Mouse (Mus musculus) erythroblast, embryonic 14.5 days (primary cell): ENCODE data around the gene Apoa5.

Experiments used
- GATA1 ChIP-seq: IDR thresholded peaks from 2 replicates; pipeline ENCODE4 v1.6.1; 2012; ENCODE audit warnings: low read length, inconsistent platforms, mixed read lengths
- TAL1 ChIP-seq: IDR thresholded peaks from 3 replicates; pipeline ENCODE4 v1.6.1; 2012; ENCODE audit warnings: low read length, inconsistent platforms, mixed read lengths

DNA sequence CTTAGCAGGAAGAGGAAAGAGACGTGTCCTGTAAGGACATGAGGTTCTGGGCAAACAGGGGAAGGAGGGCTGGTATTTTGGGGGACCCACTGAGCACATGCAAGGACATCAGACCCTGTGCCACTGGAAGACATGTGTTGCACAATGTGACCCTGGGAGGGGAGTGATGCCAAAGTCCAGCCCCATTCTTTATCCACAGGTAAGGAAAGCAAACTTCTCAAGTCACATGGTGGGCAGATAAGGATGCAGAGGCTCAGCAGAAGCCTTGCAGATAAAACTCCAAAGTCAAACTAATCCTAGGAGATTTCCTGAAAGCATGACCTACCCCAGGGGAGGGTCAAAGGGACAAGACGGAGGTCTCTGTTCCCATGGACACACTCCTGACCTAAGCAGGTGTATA lies 26.6 kb upstream of the Apoa5 start:
- TF ChIP-seq TAL1 (no peak), GATA1 (no peak)
